Mouse (Mus musculus) embryonic stem cell, embryonic (primary cell): Measurements from ENCODE around the gene Acyp1.

ENCODE experiments used
- CTCF ChIA-PET, 4 experiments: fragments of 300-600 bp in 2 of 4; fragments of 350-600 bp in 2 of 4; sonication (Branson Sonifier 250); formaldehyde crosslinking; loops; one replicate each; lab custom pipeline; 2022; ENCODE audit warnings: inconsistent platforms in 2 of 4; lab: Charles Lee
- POLR2A ChIA-PET, 4 experiments: fragments of 300-600 bp in 2 of 4; fragments of 350-600 bp in 2 of 4; sonication (Branson Sonifier 250); formaldehyde crosslinking; loops; one replicate each; lab custom pipeline; 2022; ENCODE audit warnings: antibody characterized with exemption in 4 of 4, inconsistent platforms in 1 of 4; lab: Charles Lee

Gene Acyp1

DNA sequence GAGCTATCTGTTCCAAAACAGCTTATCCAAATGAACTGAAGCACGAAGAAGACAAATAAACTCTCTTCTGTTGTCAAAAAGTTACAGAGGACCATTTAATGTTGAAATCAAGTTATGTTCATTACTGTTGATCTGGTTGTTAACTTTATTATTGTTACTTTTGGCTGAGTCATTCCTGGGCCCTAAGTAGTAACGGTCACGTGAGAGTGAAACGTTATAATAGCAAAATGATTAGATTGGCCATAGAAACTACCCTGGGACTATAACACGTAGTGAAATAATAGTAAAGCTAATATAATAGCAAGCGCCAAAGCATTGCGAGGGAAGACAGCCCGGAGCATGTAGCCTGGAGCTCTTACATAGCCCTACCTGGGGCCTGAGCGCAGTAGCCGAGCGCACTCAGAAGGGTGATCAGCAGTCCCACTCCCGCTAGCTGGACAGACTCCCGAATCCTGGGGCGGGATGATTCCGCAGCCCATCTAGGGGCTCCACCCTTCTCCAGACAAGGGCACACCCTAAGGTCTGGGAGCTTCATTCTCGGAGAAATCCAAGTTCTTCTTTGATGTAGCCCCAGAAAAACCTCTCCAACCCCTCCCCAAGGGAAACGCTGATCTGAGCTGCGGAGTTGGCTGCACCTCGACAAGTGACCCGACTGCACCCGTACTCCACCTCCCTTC is at the start of gene Acyp1:
TSS of gene Acyp1 (minus strand) at position 630 of the 677 bp plus-strand sequence.
- ChIA-PET POLR2A (interaction anchor here (0.5 to 5.1 kb wide), 68 partner anchors 8 to 1706 kb away, joined by 3 to 56 read pairs (median 4); partner anchors contain the start of genes Mlh3 (in 3 of the 4), Rps6kl1 (in 3 of the 4) and Fos (in 1 of the 4)), CTCF (interaction anchor here (0.6 to 5.3 kb wide), 32 partner anchors 8 to 1636 kb away, joined by 3 to 47 read pairs (median 5); partner anchors contain the start of genes Mlh3 (in 2 of the 4), Eif2b2 (in 1 of the 4) and Rps6kl1 (in 1 of the 4))

DNA sequence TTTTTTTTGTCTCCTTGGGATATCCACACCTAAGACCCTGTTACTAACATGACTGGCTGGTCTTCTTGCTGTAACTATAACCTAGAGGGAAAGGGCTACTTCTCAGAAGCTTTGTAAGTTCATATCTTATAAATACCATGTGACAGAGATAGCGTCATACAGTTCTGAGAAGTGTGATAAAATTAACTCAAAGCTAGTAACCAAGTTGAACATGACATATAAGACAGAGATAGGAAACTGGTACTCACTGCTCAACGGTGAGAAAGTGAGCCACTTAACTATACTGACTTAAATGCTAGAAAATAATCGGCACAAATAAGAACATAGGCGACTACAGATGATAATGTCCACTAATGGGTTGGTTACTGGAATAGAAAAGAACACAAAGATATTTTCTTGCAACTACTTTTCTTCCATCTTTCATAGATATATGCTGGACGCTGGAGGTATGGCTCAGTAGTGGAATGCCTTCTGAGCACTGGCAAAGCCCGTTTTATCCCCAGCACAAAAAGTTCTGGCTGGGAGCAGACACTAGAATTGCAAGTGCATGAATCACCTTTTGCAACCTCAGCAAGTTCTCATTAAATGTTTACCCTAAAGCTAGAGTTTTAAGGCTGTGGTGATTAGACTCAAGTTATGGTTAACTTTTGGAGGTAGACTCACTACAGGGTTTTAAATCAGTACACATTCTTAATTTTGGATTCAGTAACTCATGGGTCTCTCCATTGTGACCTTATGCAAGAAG is 49.5 kb upstream of the Acyp1 start:
- POLR2A ChIA-PET: interaction anchor here (0.6 to 3.2 kb wide), 51 partner anchors 8 to 724 kb away, joined by 3 to 15 read pairs (median 4); partner anchors contain the start of genes Fos (in 2 of the 4), Acyp1 (in 1 of the 4), Flvcr2 (in 1 of the 4) and Zc2hc1c (in 1 of the 4)
- CTCF ChIA-PET: interaction anchor here (0.6 to 1.6 kb wide), 5 partner anchors 21 to 1287 kb away, joined by 3 to 17 read pairs (median 3); no protein-coding TSS in a partner anchor

DNA sequence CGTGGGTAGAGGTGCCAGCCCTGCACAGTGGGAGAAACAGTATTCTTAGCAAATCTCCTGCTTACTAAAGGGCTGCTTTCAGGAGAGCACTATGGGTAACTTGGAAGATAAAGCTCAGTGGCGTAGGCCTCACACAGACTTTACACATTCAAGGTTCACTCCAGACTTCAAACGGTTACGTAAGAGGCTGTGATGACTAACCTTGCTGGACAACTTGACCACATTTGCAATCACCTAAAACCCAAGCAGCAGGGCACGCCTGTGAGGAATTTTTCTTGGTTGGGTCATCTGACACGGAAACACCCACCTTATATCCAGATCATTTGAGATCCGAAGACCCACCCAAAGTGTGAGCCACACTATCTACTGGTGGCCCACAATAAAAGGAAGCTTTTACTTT is 41.9 kb upstream of the Acyp1 start:
- POLR2A ChIA-PET: interaction anchor here in 2 of 4 experiments (0.7 to 2.4 kb wide), 4 partner anchors 10 to 167 kb away, joined by 3 to 15 read pairs (median 4); partner anchors contain the start of gene Nek9 (in 1 of the 2)

DNA sequence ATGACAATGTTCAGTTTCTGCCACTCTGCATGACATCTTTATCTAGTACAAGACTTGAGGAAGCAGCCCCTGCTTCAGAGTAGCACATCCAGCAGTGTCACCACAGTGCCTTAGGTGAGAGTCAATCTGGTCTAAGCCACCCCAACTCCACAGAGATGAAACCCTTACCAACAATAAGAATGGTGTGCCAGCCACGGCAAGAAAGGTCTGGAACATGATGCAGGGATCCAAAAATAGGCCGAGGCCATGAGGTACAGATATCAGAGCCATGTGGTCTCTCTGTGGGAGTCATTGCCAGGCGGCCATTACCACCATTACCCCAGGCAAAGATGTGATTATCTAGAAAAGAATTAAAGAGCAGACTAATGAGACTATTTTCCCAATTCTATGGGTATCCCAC is 20.4 kb upstream of the Acyp1 start:
- POLR2A ChIA-PET: interaction anchor here in 2 of 4 experiments (0.5 to 1.8 kb wide), 4 partner anchors 10 to 163 kb away, joined by 3 to 6 read pairs (median 5); no protein-coding TSS in a partner anchor
- CTCF ChIA-PET: interaction anchor here in 1 of 4 experiments (0.6 kb wide), 1 partner anchor 12 kb away, joined by 4 read pairs; no protein-coding TSS in a partner anchor

More for the DNA sequence above, 41.9 kb upstream of the Acyp1 start:
- CTCF ChIA-PET: interaction anchor here in 3 of 4 experiments (0.6 to 2.0 kb wide), 4 partner anchors 24 to 162 kb away, joined by 3 to 7 read pairs (median 3); no protein-coding TSS in a partner anchor

DNA sequence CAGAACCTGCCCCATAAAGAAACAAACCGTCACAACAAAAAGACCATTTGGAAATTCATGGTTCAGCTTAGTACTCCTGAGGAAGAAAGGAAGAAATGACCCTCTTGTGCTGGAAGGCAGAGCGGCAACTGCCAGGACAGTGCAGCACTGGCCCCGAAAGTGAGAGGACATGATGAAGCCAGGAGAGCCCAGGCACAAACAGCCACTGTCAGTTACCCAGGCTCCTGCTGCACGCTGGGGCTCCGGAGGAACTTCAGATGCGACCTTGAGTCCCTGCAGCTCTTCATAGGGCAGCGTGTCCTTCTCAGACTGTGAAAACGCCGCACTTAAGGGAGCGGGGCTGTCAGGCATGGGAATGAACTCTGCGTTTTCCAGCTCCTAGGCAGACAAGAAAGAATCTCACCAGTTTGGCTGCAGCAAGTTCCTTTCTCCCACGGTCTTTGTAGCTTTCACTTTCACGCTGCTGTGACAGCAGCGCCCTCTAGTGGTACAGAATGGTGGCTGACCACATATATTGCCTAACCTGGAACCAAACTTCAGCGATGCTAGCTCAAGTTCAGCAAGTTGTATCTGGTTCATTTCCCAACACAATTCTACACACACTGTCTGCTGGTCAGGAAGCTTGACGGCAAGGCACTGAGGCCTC is 17.1 kb upstream of the Acyp1 start:
- CTCF ChIA-PET: interaction anchor here (0.5 to 2.9 kb wide), 134 partner anchors 8 to 701 kb away, joined by 3 to 39 read pairs (median 4); partner anchors contain the start of genes Acyp1 (in 4 of the 4), Zc2hc1c (in 4 of the 4), Rps6kl1 (in 3 of the 4) and Ltbp2 (in 2 of the 4)
- POLR2A ChIA-PET: interaction anchor here (0.6 to 2.2 kb wide), 25 partner anchors 8 to 1166 kb away, joined by 3 to 13 read pairs (median 3); partner anchors contain the start of genes Acyp1 (in 3 of the 4), Zc2hc1c (in 3 of the 4), Eif2b2 (in 1 of the 4) and Nek9 (in 1 of the 4)

DNA sequence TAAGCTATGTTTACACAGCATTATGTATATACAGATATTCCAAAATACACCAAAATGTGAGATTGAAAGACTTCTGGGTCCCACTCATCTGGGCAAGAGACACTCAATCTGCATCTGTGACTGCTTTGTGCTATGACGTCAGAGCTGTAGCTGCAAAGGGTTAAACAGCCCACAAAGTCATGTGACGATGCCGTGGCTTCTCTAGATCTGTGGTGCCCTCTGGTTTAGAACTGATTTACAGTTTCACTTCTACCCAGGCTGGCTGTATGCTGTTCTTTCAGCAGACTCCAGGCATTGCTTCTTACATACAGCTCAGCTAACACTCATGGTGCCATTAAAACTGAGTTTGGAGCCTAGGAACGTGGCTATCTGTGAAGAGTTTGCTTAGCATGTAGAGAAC is 16.5 kb upstream of the Acyp1 start:
- POLR2A ChIA-PET: interaction anchor here (0.6 to 2.2 kb wide), 16 partner anchors 8 to 212 kb away, joined by 3 to 13 read pairs (median 4); partner anchors contain the start of genes Acyp1 (in 3 of the 4), Zc2hc1c (in 3 of the 4) and Eif2b2 (in 1 of the 4)
- CTCF ChIA-PET: interaction anchor here (0.6 to 2.9 kb wide), 60 partner anchors 8 to 651 kb away, joined by 3 to 39 read pairs (median 6); partner anchors contain the start of genes Acyp1 (in 3 of the 4), Rps6kl1 (in 3 of the 4), Zc2hc1c (in 3 of the 4) and Ltbp2 (in 1 of the 4)

DNA sequence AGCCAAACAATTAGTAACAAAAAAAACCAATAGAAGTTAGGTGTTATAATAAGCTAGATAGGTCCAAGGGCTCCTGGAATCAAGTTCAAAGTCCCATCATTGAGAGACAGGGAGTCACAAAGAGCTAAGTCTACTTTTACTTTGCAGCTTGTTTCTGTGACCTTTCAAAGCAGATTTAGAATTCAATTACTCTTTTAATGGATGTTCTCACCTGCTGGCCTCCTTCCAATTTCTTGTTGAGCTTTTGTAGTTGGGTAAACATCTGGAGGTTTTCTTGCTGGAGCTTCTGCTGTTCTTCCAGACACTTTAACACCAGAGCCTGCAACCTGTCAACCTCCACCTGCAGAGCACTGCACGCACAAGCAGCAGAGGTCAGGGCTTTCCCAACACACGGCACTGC is 15.0 kb upstream of the Acyp1 start:
- ChIA-PET POLR2A (interaction anchor here in 3 of 4 experiments (0.7 to 0.9 kb wide), 3 partner anchors 23 to 211 kb away, joined by 3 to 9 read pairs (median 4); no protein-coding TSS in a partner anchor), CTCF (interaction anchor here in 1 of 4 experiments (0.7 to 1.4 kb wide), 2 partner anchors 133 to 493 kb away, joined by 3 read pairs; no protein-coding TSS in a partner anchor)

DNA sequence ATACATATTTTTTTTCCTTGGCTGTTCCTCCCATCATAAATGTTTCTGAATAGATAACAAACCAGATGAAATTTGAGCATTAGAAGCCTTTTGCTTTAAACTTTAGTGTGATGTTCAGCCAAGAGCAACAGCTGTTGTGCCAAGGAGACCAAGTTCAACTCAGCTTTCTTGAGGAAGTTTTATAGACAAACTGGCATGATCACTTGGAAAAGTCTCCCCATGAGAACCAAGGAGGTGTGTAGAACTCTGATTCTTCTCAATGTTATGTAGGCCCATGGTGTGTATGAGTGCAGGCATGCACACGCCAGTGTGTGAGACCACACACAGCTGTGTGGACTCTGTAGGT is 10.6 kb upstream of the Acyp1 start:
- POLR2A ChIA-PET: interaction anchor here in 2 of 4 experiments (1.1 to 3.7 kb wide), 6 partner anchors 9 to 76 kb away, joined by 3 to 16 read pairs (median 6); partner anchors contain the start of genes Acyp1 (in 2 of the 2), Zc2hc1c (in 2 of the 2) and Mlh3 (in 1 of the 2)
- CTCF ChIA-PET: interaction anchor here in 2 of 4 experiments (0.5 to 1.1 kb wide), 3 partner anchors 12 to 206 kb away, joined by 3 to 11 read pairs (median 8); no protein-coding TSS in a partner anchor

DNA sequence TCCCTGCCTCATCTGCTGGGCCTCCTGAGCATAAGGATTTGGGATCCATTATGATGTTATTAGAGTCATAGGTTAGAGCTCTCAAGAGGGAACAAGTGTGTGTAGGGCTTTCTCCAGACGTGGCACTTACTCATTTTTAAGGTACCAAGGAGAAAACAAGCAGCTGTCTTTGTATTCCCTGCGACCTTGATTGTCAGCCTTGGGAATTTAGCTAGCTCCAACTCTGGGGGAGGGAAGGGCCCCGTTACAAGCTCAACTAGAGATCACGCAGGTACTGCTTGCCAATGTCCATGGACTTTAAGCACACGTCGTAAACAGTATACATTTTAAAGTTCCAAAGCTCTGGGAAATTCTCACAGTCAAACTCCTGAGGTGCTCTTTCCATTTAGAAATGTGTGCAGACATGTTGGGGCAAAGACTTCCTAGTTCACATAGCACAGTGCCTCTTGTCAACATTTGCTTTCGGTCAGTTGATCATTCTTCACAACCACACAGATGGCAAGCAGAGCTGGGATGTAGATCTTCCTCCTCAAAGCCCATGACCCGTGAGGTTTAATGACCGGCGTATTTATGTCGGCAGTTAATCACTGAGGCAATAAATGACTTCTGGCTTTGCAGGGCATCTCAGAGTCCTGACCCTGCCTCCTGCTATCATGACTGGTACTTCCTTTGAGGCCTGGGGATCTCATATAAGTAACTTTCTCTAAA is 10.0 kb upstream of the Acyp1 start:
- CTCF ChIA-PET: interaction anchor here in 2 of 4 experiments (0.9 to 1.1 kb wide), 2 partner anchors 12 to 206 kb away, joined by 3 to 11 read pairs; no protein-coding TSS in a partner anchor
- POLR2A ChIA-PET: interaction anchor here in 3 of 4 experiments (1.1 to 3.7 kb wide), 6 partner anchors 10 to 41 kb away, joined by 3 to 16 read pairs (median 6); partner anchors contain the start of genes Acyp1 (in 2 of the 3), Zc2hc1c (in 2 of the 3), Mlh3 (in 1 of the 3) and Nek9 (in 1 of the 3)

DNA sequence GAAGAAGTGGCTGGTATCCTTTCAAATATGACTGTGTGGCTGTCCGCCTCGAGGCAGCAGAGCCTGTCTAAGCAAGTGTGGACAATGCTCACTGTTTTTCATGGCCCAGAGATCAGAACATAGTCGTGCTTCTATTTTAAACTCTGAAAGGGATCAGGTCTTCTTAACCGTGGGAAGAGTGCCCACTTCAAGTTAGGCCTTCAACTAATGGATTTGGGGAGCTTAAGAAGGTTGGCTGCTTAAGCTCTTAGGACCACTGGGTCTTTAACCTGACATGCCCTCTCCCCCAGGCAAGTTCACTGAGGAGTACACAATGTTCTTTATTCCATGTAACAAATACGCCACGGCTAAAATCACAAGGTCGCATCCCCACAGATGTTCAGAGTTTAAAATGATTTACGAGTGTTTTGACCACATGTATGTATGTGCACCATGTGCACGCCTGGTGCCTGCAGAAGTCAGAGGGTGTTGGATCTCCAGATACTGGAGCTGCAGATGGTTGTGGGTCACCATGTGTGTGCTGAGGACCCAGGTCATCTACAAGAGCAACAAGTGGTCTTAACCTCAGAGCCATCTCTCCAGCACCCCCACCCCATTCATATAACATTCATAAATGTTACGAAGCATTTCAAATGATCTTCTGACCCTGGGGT is 9.2 kb upstream of the Acyp1 start:
- ChIA-PET CTCF (interaction anchor here in 2 of 4 experiments (1.1 to 1.8 kb wide), 3 partner anchors 8 to 205 kb away, joined by 3 to 17 read pairs (median 8); no protein-coding TSS in a partner anchor), POLR2A (interaction anchor here in 3 of 4 experiments (0.5 to 3.7 kb wide), 11 partner anchors 8 to 157 kb away, joined by 3 to 16 read pairs (median 4); partner anchors contain the start of genes Acyp1 (in 2 of the 3), Zc2hc1c (in 2 of the 3), Mlh3 (in 1 of the 3) and Nek9 (in 1 of the 3))

DNA sequence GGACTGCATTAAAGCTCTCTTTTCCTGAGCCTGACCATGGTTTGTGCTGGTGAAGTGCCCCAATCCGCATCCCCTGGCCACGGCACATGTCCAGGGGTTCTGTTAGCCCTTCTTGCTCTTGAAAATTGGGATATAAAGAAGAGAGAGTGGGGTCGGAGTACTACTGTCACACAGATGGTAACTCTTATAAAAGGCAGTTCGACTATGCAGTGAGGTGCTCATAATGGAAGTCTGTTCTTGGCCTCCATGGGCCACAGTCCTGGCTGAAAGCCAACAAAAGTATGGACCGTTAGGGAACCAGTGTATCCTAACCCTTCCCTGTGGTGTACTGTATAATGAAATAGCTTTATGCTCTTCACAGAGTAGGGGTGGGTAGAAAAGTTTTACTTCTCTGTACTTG is 8.7 kb upstream of the Acyp1 start:
- POLR2A ChIA-PET: interaction anchor here in 3 of 4 experiments (0.5 to 3.7 kb wide), 8 partner anchors 8 to 157 kb away, joined by 3 to 16 read pairs (median 4); partner anchors contain the start of genes Acyp1 (in 2 of the 3), Zc2hc1c (in 2 of the 3) and Nek9 (in 1 of the 3)

DNA sequence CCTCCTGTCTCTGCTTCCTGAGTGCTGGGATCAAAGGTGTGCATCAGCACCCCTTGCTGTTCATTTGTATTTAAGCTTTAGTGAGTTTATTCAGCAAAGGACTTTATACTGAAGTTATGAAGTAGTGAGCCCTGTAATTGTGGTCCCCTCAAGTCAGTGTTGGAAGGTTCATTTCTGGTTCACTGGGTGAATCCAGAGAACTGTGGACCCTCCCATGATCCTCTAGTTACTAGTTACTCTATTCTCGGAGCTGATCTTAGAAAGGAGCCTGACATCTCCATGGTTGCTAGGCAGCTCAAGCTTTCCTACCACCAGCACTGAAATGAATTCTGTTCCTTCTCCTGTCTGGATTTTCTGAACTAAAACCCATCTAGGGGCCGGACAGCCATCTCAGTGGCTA is 7.3 kb upstream of the Acyp1 start:
- CTCF ChIA-PET: interaction anchor here in 2 of 4 experiments (0.9 to 1.7 kb wide), 2 partner anchors 10 kb away, joined by 4 read pairs; no protein-coding TSS in a partner anchor
- POLR2A ChIA-PET: interaction anchor here in 3 of 4 experiments (0.5 to 0.7 kb wide), 3 partner anchors 145 to 197 kb away, joined by 3 read pairs; partner anchors contain the start of gene Rps6kl1 (in 1 of the 3)

More for the DNA sequence above, 8.7 kb upstream of the Acyp1 start:
- CTCF ChIA-PET: interaction anchor here in 3 of 4 experiments (0.6 to 1.8 kb wide), 5 partner anchors 8 to 205 kb away, joined by 3 to 17 read pairs (median 4); no protein-coding TSS in a partner anchor

DNA sequence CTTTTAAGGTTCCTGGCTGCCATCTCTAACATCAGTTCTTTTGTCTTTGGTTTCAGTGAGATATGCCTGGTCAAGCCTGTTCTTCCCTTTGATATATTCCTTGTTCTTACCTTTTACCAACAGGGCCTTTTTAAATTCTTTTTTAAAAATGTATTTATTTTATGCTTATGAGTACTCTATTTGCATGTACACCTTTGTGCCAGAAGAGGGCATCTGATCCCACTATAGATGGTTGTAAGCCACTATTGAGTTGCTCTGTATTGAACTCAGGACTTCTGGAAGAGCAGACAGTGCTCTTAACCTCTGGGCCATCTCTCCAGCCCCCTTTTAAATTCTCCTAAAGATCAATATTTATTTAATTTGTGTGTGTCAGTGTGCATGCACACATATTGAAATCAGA is 4.7 kb upstream of the Acyp1 start:
- POLR2A ChIA-PET: interaction anchor here in 1 of 4 experiments (0.9 to 1.9 kb wide), 5 partner anchors 13 to 88 kb away, joined by 3 to 6 read pairs (median 3); partner anchors contain the start of gene Eif2b2
- CTCF ChIA-PET: interaction anchor here in 3 of 4 experiments (1.0 to 1.6 kb wide), 5 partner anchors 12 to 200 kb away, joined by 3 to 9 read pairs (median 4); no protein-coding TSS in a partner anchor

DNA sequence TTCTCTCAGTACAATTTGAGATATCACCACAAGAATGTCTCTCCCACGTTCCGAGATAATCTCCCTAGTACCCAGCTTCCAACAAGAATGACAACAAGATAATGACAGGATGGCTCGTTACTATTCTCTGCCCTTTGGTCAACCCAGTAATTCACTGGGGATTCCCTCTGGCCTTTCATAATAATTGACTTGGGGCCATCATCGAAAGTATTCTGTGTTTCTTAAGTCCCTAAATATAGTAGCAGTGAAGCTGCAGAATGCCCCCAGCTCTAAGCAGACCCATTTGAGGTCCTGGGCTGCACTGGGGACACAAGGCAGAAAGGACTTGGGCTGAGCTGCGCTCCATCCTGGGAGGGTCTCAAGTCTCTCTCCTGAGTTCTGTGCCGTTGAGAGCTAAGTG is 4.0 kb upstream of the Acyp1 start:
- POLR2A ChIA-PET: interaction anchor here in 1 of 4 experiments (0.9 to 1.9 kb wide), 5 partner anchors 13 to 87 kb away, joined by 3 to 6 read pairs (median 3); partner anchors contain the start of gene Eif2b2
- CTCF ChIA-PET: interaction anchor here in 3 of 4 experiments (1.0 to 1.6 kb wide), 4 partner anchors 13 to 150 kb away, joined by 3 to 9 read pairs (median 4); no protein-coding TSS in a partner anchor
